Mouse (Mus musculus): ENCODE results near the gene Nhsl1. TPM values are rescaled to one million over a fixed set of nuclear protein-coding genes. Genes with fewer than 3 reads are reported as not detected.
A peak's percentile ranks its signal among the peaks of the same experiment; 100 is the strongest.

Gene Nhsl1
- polyA plus RNA-seq (2012; rRNA removed), result 13.4 and 44.6 TPM in 2 replicates

- Histone ChIP-seq H3K4me3 (ENCODE audit: low read depth, low read length) (peak within 1 kb of the TSS; percentile 71), H3K27ac (ENCODE audit: insufficient read depth, low read depth, low read length) (no peak within 1 kb of the TSS), H3K4me1 (ENCODE audit: control insufficient read depth, insufficient read depth, insufficient read length, low read length) (0 out of 2 replicates have a peak, but pooled peaks cover 2% of the 10 kb centered on the region), H3K27me3 (ENCODE audit: control insufficient read depth, insufficient read depth, low read length) (no peaks in the 10 kb centered on the region), H3K36me3 (ENCODE audit: control insufficient read depth, insufficient read depth, low read length) (no peaks in the 10 kb centered on the region)
- TF ChIP-seq CTCF (IDR thresholded peaks at IDR 0.05; ENCODE audit: extremely low read depth, insufficient read length, insufficient replicate concordance, low read depth, low read length) (peak; percentile 53; the same call in 1 of the 2 replicates), POLR2A (IDR thresholded peaks at IDR 0.05; ENCODE audit: low read depth, low read length) (no peak)
- under 1% methylated on average over 63 of the region's 63 CpGs for WGBS
Observed at GRCm38 (mm10) chr10:18318916-18319481, at the start of gene Nhsl1. Gene Nhsl1 (plus strand): TSS chr10:18318985.

GRCm38 (mm10) chr10:18276090-18276734 lies 42.6 kb upstream of the Nhsl1 start:
- TF ChIP-seq POLR2A (IDR thresholded peaks at IDR 0.05; ENCODE audit: low read depth, low read length), result no peak
- no peak for TF ChIP-seq CTCF (IDR thresholded peaks at IDR 0.05; ENCODE audit: extremely low read depth, insufficient read length, insufficient replicate concordance, low read depth, low read length)
- Histone ChIP-seq H3K4me3 (ENCODE audit: low read depth, low read length) (no peak overlapping the region), H3K27ac (ENCODE audit: insufficient read depth, low read depth, low read length) (no peak overlapping the region), H3K4me1 (ENCODE audit: control insufficient read depth, insufficient read depth, insufficient read length, low read length) (no peaks in the 10 kb centered on the region), H3K36me3 (ENCODE audit: control insufficient read depth, insufficient read depth, low read length) (no peaks in the 10 kb centered on the region), H3K27me3 (ENCODE audit: control insufficient read depth, insufficient read depth, low read length) (no peaks in the 10 kb centered on the region)
- 76% methylated on average over 4 of the region's 4 CpGs for WGBS

GRCm38 (mm10) chr10:18283991-18284390 lies 34.8 kb upstream of the Nhsl1 start:
- no peak overlapping the region for H3K4me3 ChIP-seq (ENCODE audit: low read depth, low read length)
- no peaks in the 10 kb centered on the region for H3K36me3 ChIP-seq (ENCODE audit: control insufficient read depth, insufficient read depth, low read length)
- H3K27ac ChIP-seq (ENCODE audit: insufficient read depth, low read depth, low read length), result no peak overlapping the region
- no peaks in the 10 kb centered on the region for H3K27me3 ChIP-seq (ENCODE audit: control insufficient read depth, insufficient read depth, low read length)
- WGBS, result 81% methylated on average over 5 of the region's 5 CpGs
- no peaks in the 10 kb centered on the region for H3K4me1 ChIP-seq (ENCODE audit: control insufficient read depth, insufficient read depth, insufficient read length, low read length)
- no peak for TF ChIP-seq CTCF (IDR thresholded peaks at IDR 0.05; ENCODE audit: extremely low read depth, insufficient read length, insufficient replicate concordance, low read depth, low read length)
- no peak for TF ChIP-seq POLR2A (IDR thresholded peaks at IDR 0.05; ENCODE audit: low read depth, low read length)

- Histone ChIP-seq H3K4me1 (ENCODE audit: control insufficient read depth, insufficient read depth, insufficient read length, low read length) (no peaks in the 10 kb centered on the region), H3K36me3 (ENCODE audit: control insufficient read depth, insufficient read depth, low read length) (no peaks in the 10 kb centered on the region), H3K27me3 (ENCODE audit: control insufficient read depth, insufficient read depth, low read length) (no peaks in the 10 kb centered on the region), H3K27ac (ENCODE audit: insufficient read depth, low read depth, low read length) (no peak overlapping the region), H3K4me3 (ENCODE audit: low read depth, low read length) (no peak overlapping the region)
- 38% methylated on average over 1 of the region's 1 CpGs for WGBS
- TF ChIP-seq CTCF (IDR thresholded peaks at IDR 0.05; ENCODE audit: extremely low read depth, insufficient read length, insufficient replicate concordance, low read depth, low read length), result no peak
- no peak for TF ChIP-seq POLR2A (IDR thresholded peaks at IDR 0.05; ENCODE audit: low read depth, low read length)
Observed at GRCm38 (mm10) chr10:18289512-18289911, 29.3 kb upstream of the Nhsl1 start.

GRCm38 (mm10) chr10:18305106-18305505 lies 13.7 kb upstream of the Nhsl1 start:
- H3K4me3 ChIP-seq (ENCODE audit: low read depth, low read length), result no peak overlapping the region
- no peaks in the 10 kb centered on the region for H3K4me1 ChIP-seq (ENCODE audit: control insufficient read depth, insufficient read depth, insufficient read length, low read length)
- H3K27ac ChIP-seq (ENCODE audit: insufficient read depth, low read depth, low read length), result no peak overlapping the region
- TF ChIP-seq POLR2A (IDR thresholded peaks at IDR 0.05; ENCODE audit: low read depth, low read length) (no peak), CTCF (IDR thresholded peaks at IDR 0.05; ENCODE audit: extremely low read depth, insufficient read length, insufficient replicate concordance, low read depth, low read length) (no peak)
- H3K27me3 ChIP-seq (ENCODE audit: control insufficient read depth, insufficient read depth, low read length), result no peaks in the 10 kb centered on the region
- 77% methylated on average over 5 of the region's 5 CpGs for WGBS
- H3K36me3 ChIP-seq (ENCODE audit: control insufficient read depth, insufficient read depth, low read length), result no peaks in the 10 kb centered on the region

- 98% methylated on average over 1 of the region's 1 CpGs for WGBS
- Histone ChIP-seq H3K27me3 (ENCODE audit: control insufficient read depth, insufficient read depth, low read length) (no peaks in the 10 kb centered on the region), H3K4me3 (ENCODE audit: low read depth, low read length) (no peak overlapping the region), H3K4me1 (ENCODE audit: control insufficient read depth, insufficient read depth, insufficient read length, low read length) (0 out of 2 replicates have a peak, but pooled peaks cover 2% of the 10 kb centered on the region), H3K36me3 (ENCODE audit: control insufficient read depth, insufficient read depth, low read length) (no peaks in the 10 kb centered on the region), H3K27ac (ENCODE audit: insufficient read depth, low read depth, low read length) (no peak overlapping the region)
- no peak for TF ChIP-seq POLR2A (IDR thresholded peaks at IDR 0.05; ENCODE audit: low read depth, low read length)
- no peak for TF ChIP-seq CTCF (IDR thresholded peaks at IDR 0.05; ENCODE audit: extremely low read depth, insufficient read length, insufficient replicate concordance, low read depth, low read length)
Observed at GRCm38 (mm10) chr10:18315071-18315470, 3.7 kb upstream of the Nhsl1 start.

DNA sequence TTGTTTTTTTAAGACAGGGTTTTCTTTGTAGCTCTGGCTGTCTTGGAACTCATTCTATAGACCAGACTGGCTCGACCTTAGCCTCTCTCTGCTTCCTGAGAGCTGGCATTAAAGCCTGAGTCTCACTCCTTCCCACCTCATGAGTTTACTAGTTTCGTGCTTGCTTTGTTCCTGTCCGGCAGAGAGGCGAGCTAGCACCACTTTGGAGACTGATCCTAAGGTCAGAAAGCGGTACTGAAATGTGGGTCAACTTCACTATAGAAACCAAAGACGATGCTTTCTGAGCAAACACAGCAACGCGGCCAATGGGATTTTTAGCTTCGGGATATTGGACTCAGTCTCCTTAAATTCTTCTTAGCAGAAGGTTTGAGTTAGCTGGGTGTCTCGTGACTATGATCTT lies 1.3 kb upstream of the Nhsl1 start:
- H3K36me3 ChIP-seq (ENCODE audit: control insufficient read depth, insufficient read depth, low read length), result no peaks in the 10 kb centered on the region
- TF ChIP-seq POLR2A (IDR thresholded peaks at IDR 0.05; ENCODE audit: low read depth, low read length) (no peak), CTCF (IDR thresholded peaks at IDR 0.05; ENCODE audit: extremely low read depth, insufficient read length, insufficient replicate concordance, low read depth, low read length) (no peak)
- no peak overlapping the region for H3K27ac ChIP-seq (ENCODE audit: insufficient read depth, low read depth, low read length)
- 0 out of 2 replicates have a peak, but pooled peaks cover 2% of the 10 kb centered on the region for H3K4me1 ChIP-seq (ENCODE audit: control insufficient read depth, insufficient read depth, insufficient read length, low read length)
- 55% methylated on average over 10 of the region's 10 CpGs for WGBS
- H3K4me3 ChIP-seq (ENCODE audit: low read depth, low read length), result no peak overlapping the region
- H3K27me3 ChIP-seq (ENCODE audit: control insufficient read depth, insufficient read depth, low read length), result no peaks in the 10 kb centered on the region
